In genomic region chrX:133673796-133674195, GRCm38 (mm10) we compare ENCODE assay signal across 30 mouse cellular contexts. TPM values are rescaled to one million over a fixed set of nuclear protein-coding genes. Genes with fewer than 3 reads are reported as not detected.
"Had no signal": no experiment of that assay in that cellular context is flagged by ENCODE, and none has a peak within 500 bp of the region (broad histone marks: within the 10 kb centered on the region; RNA-seq: fewer than 3 reads in every experiment).

No protein-coding gene starts in this region.

- DNase-seq: heart, postnatal 10 days; heart, postnatal 14 days; heart, postnatal 36 days; heart, postnatal 4 days; kidney, adult 11 months; kidney, adult 18-20 months; kidney, adult 2 months; kidney, adult 8-10 months; kidney, adult 9 months; kidney, postnatal 10 days; kidney, postnatal 14 days; kidney, postnatal 25 days; kidney, postnatal 36 days; layer of hippocampus, adult 9-11 months; layer of hippocampus, postnatal 36 days had no signal

- H3K27me3 ChIP-seq: heart, embryonic 12.5 days; hindbrain, embryonic 12.5 days; hindbrain, embryonic 13.5 days; hindbrain, embryonic 15.5 days; intestine, embryonic 15.5 days had no signal

- H3K4me3 ChIP-seq: heart, embryonic 10.5 days; heart, embryonic 12.5 days; heart, embryonic 13.5 days; heart, embryonic 15.5 days; hindbrain, embryonic 10.5 days; hindbrain, embryonic 12.5 days; hindbrain, embryonic 13.5 days; hindbrain, embryonic 15.5 days; intestine, embryonic 15.5 days; kidney, embryonic 15.5 days; layer of hippocampus, adult 2 months; left cerebral cortex, adult 2 months had no signal

- H3K36me3 ChIP-seq: heart, embryonic 10.5 days; heart, embryonic 12.5 days; heart, embryonic 13.5 days; heart, embryonic 15.5 days; hindbrain, embryonic 10.5 days; hindbrain, embryonic 12.5 days; hindbrain, embryonic 13.5 days; hindbrain, embryonic 15.5 days; intestine, embryonic 15.5 days; kidney, embryonic 15.5 days had no signal

- H3K4me2 ChIP-seq: heart, embryonic 11.5 days; heart, embryonic 12.5 days; heart, embryonic 13.5 days; heart, embryonic 15.5 days; hindbrain, embryonic 12.5 days; hindbrain, embryonic 13.5 days; hindbrain, embryonic 14.5 days; hindbrain, embryonic 15.5 days; intestine, embryonic 15.5 days; kidney, embryonic 15.5 days had no signal

RNA-seq across cellular contexts. Expression of gene Pcdh19, which starts 15.0 kb away (rescaled TPM):
- polyA plus RNA-seq: inflammation-experienced regulatory T-cells, adult 6 months had no signal
